Mouse (Mus musculus): ENCODE results near the gene Arl6ip1.

Arl6ip1 gene

GRCm38 (mm10) chr7:118116787-118117538, 12.5 kb downstream of the Arl6ip1 start:
- DNase-seq (ENCODE audit: low read depth) = no peak

- peak; percentile 92 for DNase-seq (ENCODE audit: low read depth)
Observed at GRCm38 (mm10) chr7:118115877-118116568, 13.4 kb downstream of the Arl6ip1 start, which contains the start of gene Rps15a. Rps15a (minus strand) TSS chr7:118116188.

- no peak for DNase-seq (ENCODE audit: low read depth)
Observed at GRCm38 (mm10) chr7:118115533-118115876, 14.0 kb downstream of the Arl6ip1 start.

GRCm38 (mm10) chr7:118113541-118114297, 15.7 kb downstream of the Arl6ip1 start:
- no peak for DNase-seq (ENCODE audit: low read depth)

GRCm38 (mm10) chr7:118111128-118111527, 18.3 kb downstream of the Arl6ip1 start:
- no peak for DNase-seq (ENCODE audit: low read depth)

GRCm38 (mm10) chr7:118107671-118108070, 21.8 kb downstream of the Arl6ip1 start:
- DNase-seq (ENCODE audit: low read depth) = no peak

GRCm38 (mm10) chr7:118104458-118105052, 24.9 kb downstream of the Arl6ip1 start:
- no peak for DNase-seq (ENCODE audit: low read depth)

GRCm38 (mm10) chr7:118103462-118104379, 25.7 kb downstream of the Arl6ip1 start:
- no peak for DNase-seq (ENCODE audit: low read depth)

GRCm38 (mm10) chr7:118102678-118103461, 26.6 kb downstream of the Arl6ip1 start:
- DNase-seq (ENCODE audit: low read depth) = no peak

- peak; percentile 39 for DNase-seq (ENCODE audit: low read depth)
Observed at GRCm38 (mm10) chr7:118102231-118102630, 27.2 kb downstream of the Arl6ip1 start.

- DNase-seq (ENCODE audit: low read depth) = no peak
Observed at GRCm38 (mm10) chr7:118097615-118098014, 31.8 kb downstream of the Arl6ip1 start.

- no peak for DNase-seq (ENCODE audit: low read depth)
Observed at GRCm38 (mm10) chr7:118079987-118080386, 49.5 kb downstream of the Arl6ip1 start.

GRCm38 (mm10) chr7:118079097-118079496, 50.4 kb downstream of the Arl6ip1 start:
- DNase-seq (ENCODE audit: low read depth) = no peak
